ENCODE assay signal across 7 mouse cellular contexts in the genomic region with DNA sequence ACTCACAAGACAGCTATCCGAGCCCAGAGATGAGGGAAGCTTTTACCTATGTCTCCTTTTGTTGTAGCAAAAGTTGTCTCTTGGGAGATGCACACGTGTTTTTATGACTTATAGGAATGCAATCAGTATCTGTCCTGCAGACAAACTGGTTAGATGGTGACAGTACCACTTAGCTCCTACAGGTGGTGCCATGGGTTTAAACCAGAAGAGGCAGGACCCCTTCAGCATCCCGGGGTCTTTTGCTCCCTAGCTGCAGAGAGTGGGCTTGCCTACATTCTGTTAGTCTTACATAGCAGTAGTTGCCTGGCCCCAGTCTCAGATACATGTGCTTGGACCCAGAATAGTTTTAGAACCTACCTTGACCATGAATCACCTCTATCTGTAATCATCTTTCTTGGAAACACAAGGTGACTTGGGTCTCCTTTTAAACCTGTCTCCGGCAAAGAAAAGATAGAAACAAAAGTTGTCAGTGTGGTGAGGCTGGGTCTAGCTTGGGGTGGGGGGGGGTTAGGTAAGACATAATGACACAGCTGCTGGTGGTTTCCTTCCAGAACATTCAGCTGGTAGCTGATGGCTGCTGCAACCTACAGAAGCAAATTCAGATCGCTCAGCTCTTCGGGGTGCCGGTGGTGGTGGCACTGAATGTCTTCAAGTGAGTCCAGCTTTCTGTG.
DNase-seq lines count a peak whose midpoint lies in the region; ATAC-seq and TF ChIP-seq lines count a peak whose summit lies in the region.

No protein-coding gene starts in this region.

- no peaks in the 10 kb centered on the region for H3K9me3 ChIP-seq in MEL (replicated peaks; ENCODE audit: insufficient read depth, low read length)
- H3K9me3 ChIP-seq in lung, embryonic 16.5 days (ENCODE audit: control insufficient read depth, low read length), result no peaks in the 10 kb centered on the region

- no peak for TF ChIP-seq EP300 in MEL (IDR thresholded peaks at IDR 0.05; ENCODE audit: low read depth in 1 of 2, low read length in 2 of 2)

- peak; percentile 25; the same call in 1 of the 2 replicates for ATAC-seq in lung, embryonic 16.5 days (ENCODE audit: low read depth)

- no peak overlapping the region for H3K9ac ChIP-seq in MEL (ENCODE audit: control insufficient read depth, low read depth, low read length, poor library complexity, severe bottlenecking)
- no peak overlapping the region for H3K9ac ChIP-seq in lung, embryonic 16.5 days (ENCODE audit: low read length)

- DNase-seq in layer of hippocampus, postnatal 10 days (ENCODE audit: low spot score in 2 of 2), result peak; percentile 38 to 51
- no peak for DNase-seq in layer of hippocampus, postnatal 14 days (ENCODE audit: low spot score in 2 of 2)
- DNase-seq in MEL (ENCODE audit: low read depth, low spot score), result peak; percentile 21
- peak; percentile 46 for DNase-seq in embryo, embryonic 9.5 days (ENCODE audit: extremely low spot score)
- DNase-seq in thymus, postnatal 4 days, result peak; percentile 84
- no peak for DNase-seq in yolk sac, embryonic 10.5 days (ENCODE audit: low spot score)

- no peak overlapping the region for H3K27ac ChIP-seq in MEL (ENCODE audit: control insufficient read depth, low read depth, low read length)
- no peak overlapping the region for H3K27ac ChIP-seq in lung, embryonic 16.5 days (ENCODE audit: low read length)

- no peak overlapping the region for H3K4me3 ChIP-seq in MEL (ENCODE audit: control insufficient read depth in 1 of 2, insufficient read depth in 1 of 2, low read depth in 2 of 2, low read length in 2 of 2)
- H3K4me3 ChIP-seq in lung, embryonic 16.5 days (ENCODE audit: low read length), result no peak overlapping the region

- TF ChIP-seq RAD21 in MEL (IDR thresholded peaks at IDR 0.05; ENCODE audit: low read depth, low read length), result peak; percentile 28

- H3K4me1 ChIP-seq in MEL (ENCODE audit: control insufficient read depth in 1 of 2, insufficient read depth in 2 of 2, low read length in 2 of 2), result no peaks in the 10 kb centered on the region
- H3K4me1 ChIP-seq in lung, embryonic 16.5 days (replicated peaks; ENCODE audit: control insufficient read depth, insufficient read depth, low read length), result no peaks in the 10 kb centered on the region

- WGBS in lung, embryonic 16.5 days, result 67% methylated on average over 7 of the region's 7 CpGs

- H3K36me3 ChIP-seq in MEL (ENCODE audit: control insufficient read depth in 1 of 2, insufficient read depth in 2 of 2, low read length in 2 of 2), result peaks cover 0 to 15% of the 10 kb centered on the region in 2 experiments; a peak in 2 of 4 replicates
- no peaks in the 10 kb centered on the region; the same call in 1 of the 2 replicates for H3K36me3 ChIP-seq in lung, embryonic 16.5 days (ENCODE audit: control insufficient read depth, insufficient read depth, low read length)

- peak; percentile 19 to 44 (median 40); a peak in 5 of 6 replicates for TF ChIP-seq CTCF in MEL (IDR thresholded peaks at IDR 0.05 in 2 of 3, conservative IDR thresholded peaks at IDR 0.05 in 1 of 3; ENCODE audit: control insufficient read depth in 1 of 3, insufficient read depth in 1 of 3, low read depth in 2 of 3, low read length in 3 of 3, poor library complexity in 1 of 3, severe bottlenecking in 1 of 3)

- no peak for TF ChIP-seq POLR2A in MEL (IDR thresholded peaks at IDR 0.05; ENCODE audit: control insufficient read depth in 1 of 2, insufficient read depth in 1 of 2, low read depth in 1 of 2, low read length in 2 of 2, poor library complexity in 1 of 2)

- no peaks in the 10 kb centered on the region for H3K79me2 ChIP-seq in MEL (ENCODE audit: control insufficient read depth, insufficient read depth, low read length, poor library complexity)

- H3K4me2 ChIP-seq in lung, embryonic 16.5 days (ENCODE audit: low read depth, low read length), result no peak overlapping the region

- no peaks in the 10 kb centered on the region for H3K27me3 ChIP-seq in MEL (ENCODE audit: control insufficient read depth in 1 of 2, insufficient read depth in 2 of 2, low read length in 2 of 2)
- no peaks in the 10 kb centered on the region for H3K27me3 ChIP-seq in lung, embryonic 16.5 days (ENCODE audit: control insufficient read depth, insufficient read depth, low read depth, low read length)

TF ChIP-seq in MEL, 35 proteins besides CTCF, POLR2A, EP300 and RAD21:
- no peak for TF ChIP-seq TCF12 (IDR thresholded peaks at IDR 0.05; ENCODE audit: low read depth, low read length)
- peak; percentile 39 for TF ChIP-seq SMC3 (IDR thresholded peaks at IDR 0.05; ENCODE audit: low read depth, low read length)
- no peak for TF ChIP-seq GATA1 (IDR thresholded peaks at IDR 0.05; ENCODE audit: low read depth, low read length)
- no peak for TF ChIP-seq ZNF384 (IDR thresholded peaks at IDR 0.05; ENCODE audit: low read depth, low read length)
- no peak for TF ChIP-seq JUND (IDR thresholded peaks at IDR 0.05; ENCODE audit: low read depth, low read length)
- no peak for TF ChIP-seq POLR2AphosphoS2 (IDR thresholded peaks at IDR 0.05; ENCODE audit: low read length)
- no peak for TF ChIP-seq MXI1 (IDR thresholded peaks at IDR 0.05; ENCODE audit: low read depth, low read length)
- 0 out of 2 replicates have a peak, but pooled peaks have one; percentile 18 for TF ChIP-seq ZC3H11A (IDR thresholded peaks at IDR 0.05; ENCODE audit: low read depth, low read length)

Comparison
In these comparisons a context has a peak if more than half of its experiments do, and no peak if none do; other contexts are left out.
1. DNase-seq: peak in layer of hippocampus, postnatal 10 days (2 of 2), MEL (single experiment), embryo, embryonic 9.5 days (single experiment) and thymus, postnatal 4 days (single experiment); none in layer of hippocampus, postnatal 14 days (0 of 2) and yolk sac, embryonic 10.5 days (single experiment).